Mouse (Mus musculus): ENCODE measurements at regions not wholly inside any gene's neighbourhood (a gene's known extent, or its start where the extent isn't known, plus 50 kb on each side); places are given as distances from the start of the nearest gene placed in this dataset.

- H3K9me3 ChIP-seq (replicated peaks), result no peaks in the 10 kb centered on the region
- no peaks in the 10 kb centered on the region for H3K36me3 ChIP-seq
- no peak overlapping the region for H3K9ac ChIP-seq
- no peaks in the 10 kb centered on the region for H3K4me1 ChIP-seq
- no peak overlapping the region for H3K27ac ChIP-seq
- no peaks in the 10 kb centered on the region for H3K27me3 ChIP-seq (replicated peaks)
- 39% methylated on average over 2 of the region's 2 CpGs for WGBS (ENCODE audit: insufficient replicate concordance)
- no peak overlapping the region for H3K4me3 ChIP-seq
- no peak overlapping the region for H3K4me2 ChIP-seq
- ATAC-seq, result no peak
Observed at GRCm38 (mm10) chr3:121618561-121618960, 52.0 kb upstream of the 4930432M17Rik start.

- Histone ChIP-seq H3K4me3 (no peak overlapping the region), H3K4me1 (no peaks in the 10 kb centered on the region), H3K9me3 (replicated peaks) (no peaks in the 10 kb centered on the region), H3K9ac (no peak overlapping the region), H3K27ac (no peak overlapping the region), H3K27me3 (replicated peaks) (no peaks in the 10 kb centered on the region), H3K4me2 (no peak overlapping the region), H3K36me3 (no peaks in the 10 kb centered on the region)
- WGBS (ENCODE audit: insufficient replicate concordance), result 53% methylated on average over 2 of the region's 2 CpGs
- ATAC-seq, result no peak
Observed at GRCm38 (mm10) chr3:121618161-121618560, 52.4 kb upstream of the 4930432M17Rik start.

GRCm38 (mm10) chr3:121617351-121617750 is 53.2 kb upstream of the 4930432M17Rik start:
- H3K9me3 ChIP-seq (replicated peaks), result no peaks in the 10 kb centered on the region
- H3K36me3 ChIP-seq, result no peaks in the 10 kb centered on the region
- 65% methylated on average over 7 of the region's 7 CpGs for WGBS (ENCODE audit: insufficient replicate concordance)
- H3K4me1 ChIP-seq, result no peaks in the 10 kb centered on the region
- H3K27me3 ChIP-seq (replicated peaks), result no peaks in the 10 kb centered on the region
- H3K27ac ChIP-seq, result no peak overlapping the region
- no peak overlapping the region for H3K4me3 ChIP-seq
- H3K4me2 ChIP-seq, result no peak overlapping the region
- no peak for ATAC-seq
- H3K9ac ChIP-seq, result no peak overlapping the region

- 80% methylated on average over 5 of the region's 5 CpGs for WGBS (ENCODE audit: insufficient replicate concordance)
- Histone ChIP-seq H3K4me2 (no peak overlapping the region), H3K27ac (no peak overlapping the region), H3K4me3 (no peak overlapping the region), H3K27me3 (replicated peaks) (no peaks in the 10 kb centered on the region), H3K36me3 (no peaks in the 10 kb centered on the region), H3K9me3 (replicated peaks) (no peaks in the 10 kb centered on the region), H3K9ac (no peak overlapping the region), H3K4me1 (no peaks in the 10 kb centered on the region)
- no peak for ATAC-seq
Observed at GRCm38 (mm10) chr3:121616075-121616474, 54.5 kb upstream of the 4930432M17Rik start.

GRCm38 (mm10) chr3:121614741-121615140 is 55.8 kb upstream of the 4930432M17Rik start:
- Histone ChIP-seq H3K9me3 (replicated peaks) (no peaks in the 10 kb centered on the region), H3K4me3 (no peak overlapping the region), H3K27me3 (replicated peaks) (no peaks in the 10 kb centered on the region), H3K27ac (no peak overlapping the region), H3K4me1 (no peaks in the 10 kb centered on the region), H3K4me2 (peak overlapping the region; percentile 38), H3K36me3 (no peaks in the 10 kb centered on the region), H3K9ac (no peak overlapping the region)
- no peak for ATAC-seq
- 63% methylated on average over 7 of the region's 7 CpGs for WGBS (ENCODE audit: insufficient replicate concordance)

- no peak overlapping the region for H3K4me3 ChIP-seq
- H3K4me2 ChIP-seq, result no peak overlapping the region
- no peak overlapping the region for H3K9ac ChIP-seq
- H3K27me3 ChIP-seq (replicated peaks), result no peaks in the 10 kb centered on the region
- no peak for ATAC-seq
- WGBS (ENCODE audit: insufficient replicate concordance), result 53% methylated on average over 3 of the region's 3 CpGs
- H3K9me3 ChIP-seq (replicated peaks), result no peaks in the 10 kb centered on the region
- no peaks in the 10 kb centered on the region for H3K4me1 ChIP-seq
- no peak overlapping the region for H3K27ac ChIP-seq
- H3K36me3 ChIP-seq, result no peaks in the 10 kb centered on the region
Observed at GRCm38 (mm10) chr3:121613224-121613623, 57.3 kb upstream of the 4930432M17Rik start.

- Histone ChIP-seq H3K36me3 (no peaks in the 10 kb centered on the region), H3K9ac (no peak overlapping the region), H3K9me3 (replicated peaks) (no peaks in the 10 kb centered on the region), H3K27me3 (replicated peaks) (no peaks in the 10 kb centered on the region), H3K4me2 (no peak overlapping the region), H3K4me1 (no peaks in the 10 kb centered on the region), H3K27ac (no peak overlapping the region), H3K4me3 (no peak overlapping the region)
- ATAC-seq, result no peak
- 71% methylated on average over 7 of the region's 7 CpGs for WGBS (ENCODE audit: insufficient replicate concordance)
Observed at GRCm38 (mm10) chr3:121609845-121610244, 60.7 kb upstream of the 4930432M17Rik start.

GRCm38 (mm10) chr3:121609090-121609489 is 61.5 kb upstream of the 4930432M17Rik start:
- WGBS (ENCODE audit: insufficient replicate concordance), result 51% methylated on average over 7 of the region's 7 CpGs
- Histone ChIP-seq H3K9ac (no peak overlapping the region), H3K27me3 (replicated peaks) (no peaks in the 10 kb centered on the region), H3K4me1 (no peaks in the 10 kb centered on the region), H3K4me3 (no peak overlapping the region), H3K36me3 (no peaks in the 10 kb centered on the region), H3K4me2 (no peak overlapping the region), H3K9me3 (replicated peaks) (no peaks in the 10 kb centered on the region), H3K27ac (no peak overlapping the region)
- no peak for ATAC-seq

GRCm38 (mm10) chr3:121604737-121605136 is 65.8 kb upstream of the 4930432M17Rik start:
- H3K9me3 ChIP-seq (replicated peaks), result no peaks in the 10 kb centered on the region
- H3K27ac ChIP-seq, result no peak overlapping the region
- H3K4me2 ChIP-seq, result no peak overlapping the region
- no peak overlapping the region for H3K9ac ChIP-seq
- 71% methylated on average over 6 of the region's 6 CpGs for WGBS (ENCODE audit: insufficient replicate concordance)
- no peaks in the 10 kb centered on the region for H3K4me1 ChIP-seq
- H3K27me3 ChIP-seq (replicated peaks), result no peaks in the 10 kb centered on the region
- no peak overlapping the region for H3K4me3 ChIP-seq
- no peak for ATAC-seq
- H3K36me3 ChIP-seq, result no peaks in the 10 kb centered on the region

- Histone ChIP-seq H3K36me3 (no peaks in the 10 kb centered on the region), H3K4me3 (no peak overlapping the region), H3K4me1 (no peaks in the 10 kb centered on the region), H3K9ac (no peak overlapping the region), H3K4me2 (no peak overlapping the region), H3K27ac (no peak overlapping the region), H3K9me3 (replicated peaks) (no peaks in the 10 kb centered on the region), H3K27me3 (replicated peaks) (no peaks in the 10 kb centered on the region)
- ATAC-seq, result no peak
- 68% methylated on average over 9 of the region's 9 CpGs for WGBS (ENCODE audit: insufficient replicate concordance)
Observed at GRCm38 (mm10) chr3:121604081-121604480, 66.5 kb upstream of the 4930432M17Rik start.

GRCm38 (mm10) chr3:121602826-121603370 is 67.7 kb upstream of the 4930432M17Rik start:
- no peaks in the 10 kb centered on the region for H3K27me3 ChIP-seq (replicated peaks)
- H3K4me3 ChIP-seq, result no peak overlapping the region
- H3K27ac ChIP-seq, result no peak overlapping the region
- no peak overlapping the region for H3K9ac ChIP-seq
- no peaks in the 10 kb centered on the region for H3K4me1 ChIP-seq
- WGBS (ENCODE audit: insufficient replicate concordance), result 67% methylated on average over 10 of the region's 10 CpGs
- no peak overlapping the region for H3K4me2 ChIP-seq
- no peaks in the 10 kb centered on the region for H3K9me3 ChIP-seq (replicated peaks)
- no peaks in the 10 kb centered on the region for H3K36me3 ChIP-seq
- ATAC-seq, result no peak

GRCm38 (mm10) chr3:121602082-121602561 is 68.4 kb upstream of the 4930432M17Rik start:
- Histone ChIP-seq H3K4me1 (no peaks in the 10 kb centered on the region), H3K27ac (no peak overlapping the region), H3K27me3 (replicated peaks) (no peaks in the 10 kb centered on the region), H3K4me3 (no peak overlapping the region), H3K9ac (no peak overlapping the region), H3K36me3 (no peaks in the 10 kb centered on the region), H3K9me3 (replicated peaks) (no peaks in the 10 kb centered on the region), H3K4me2 (no peak overlapping the region)
- 63% methylated on average over 8 of the region's 8 CpGs for WGBS (ENCODE audit: insufficient replicate concordance)
- 0 out of 2 replicates have a peak, but pooled peaks have one; percentile 15 for ATAC-seq

- Histone ChIP-seq H3K4me3 (no peak overlapping the region), H3K27ac (no peak overlapping the region), H3K36me3 (no peaks in the 10 kb centered on the region), H3K27me3 (replicated peaks) (no peaks in the 10 kb centered on the region), H3K9me3 (replicated peaks) (no peaks in the 10 kb centered on the region), H3K9ac (no peak overlapping the region), H3K4me1 (no peaks in the 10 kb centered on the region), H3K4me2 (no peak overlapping the region)
- ATAC-seq, result no peak
- WGBS (ENCODE audit: insufficient replicate concordance), result 49% methylated on average over 10 of the region's 10 CpGs
Observed at GRCm38 (mm10) chr3:121600841-121601240, 68.6 kb upstream of the Slc44a3 start.
